Mouse (Mus musculus) adrenal gland, adult 18-20 months (tissue): ENCODE data around the gene Ndufb2. TPM values are rescaled to one million over a fixed set of nuclear protein-coding genes. Genes with fewer than 3 reads are reported as not detected.

Experiments
- DNase-seq, 2 experiments: peaks; one replicate each; pipeline ENCODE4 v3.0.0; 2021 to 2022; ENCODE audit warnings: low spot score in 2 of 2
- total RNA-seq, 2 experiments: library from RNA; stranded (reverse); gene quantifications; 1 replicate in 1 of 2; 2 replicates in 1 of 2; pipeline ENCODE4 v1.2.3; 2021

Gene Ndufb2
- total RNA-seq, 2 experiments from 2014 or later: 200 to 263 TPM

DNA sequence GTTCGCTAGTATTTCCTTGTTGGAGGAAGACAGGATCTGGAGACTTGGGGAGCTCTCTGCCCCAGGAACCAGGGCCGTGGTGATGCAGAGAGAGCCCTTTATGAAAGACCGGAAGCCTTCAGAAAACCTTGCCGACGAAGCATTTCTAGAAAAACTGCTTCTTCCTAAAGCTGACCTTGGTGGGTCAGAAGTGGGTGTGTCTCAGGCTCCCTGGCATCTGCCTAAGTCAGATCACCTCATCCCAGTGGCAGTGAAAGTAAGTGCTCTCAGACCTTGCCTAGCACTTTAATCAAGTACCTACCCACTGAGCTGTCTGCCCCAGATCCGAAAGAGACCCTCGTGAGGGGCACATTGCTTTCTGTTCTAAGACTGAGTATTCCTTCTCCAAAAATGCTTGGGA is 17.4 kb upstream of the Ndufb2 start:
- no peak for DNase-seq

- DNase-seq: no peak
Measured at GRCm38 (mm10) chr6:39579552-39579951, 12.8 kb upstream of the Ndufb2 start.

- DNase-seq: no peak
Measured at GRCm38 (mm10) chr6:39580558-39580957, 11.8 kb upstream of the Ndufb2 start.

- no peak for DNase-seq
Measured at GRCm38 (mm10) chr6:39581087-39581784, 11.1 kb upstream of the Ndufb2 start.

DNA sequence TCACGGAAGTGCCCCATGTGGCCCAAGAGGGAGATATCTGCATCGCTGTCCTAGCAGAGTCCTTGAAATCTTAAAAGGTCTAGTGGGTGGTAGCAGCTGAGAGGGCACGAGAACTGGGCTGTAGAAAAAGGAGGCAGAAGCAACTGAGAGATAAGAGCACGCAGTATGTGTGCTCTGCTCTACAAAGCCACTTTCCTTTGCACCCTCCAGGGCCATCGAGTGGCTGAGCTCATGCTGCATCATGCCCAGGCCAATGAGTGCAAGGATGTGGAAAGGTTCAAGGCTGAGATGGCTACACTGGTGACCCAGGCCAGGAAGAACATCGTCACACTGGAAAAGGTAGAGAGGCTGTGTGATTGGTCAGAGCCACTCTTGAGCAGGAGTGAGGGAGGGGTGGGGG is 6.9 kb upstream of the Ndufb2 start, which contains the start of gene Gm42420:
Gene Gm42420, plus strand, starts transcription at position 237 of the 400 bp plus-strand sequence.
- no peak for DNase-seq

GRCm38 (mm10) chr6:39591481-39591880 is 893 bp upstream of the Ndufb2 start:
- DNase-seq: no peak

GRCm38 (mm10) chr6:39600851-39601250 is 8.5 kb downstream of the Ndufb2 start:
- no peak for DNase-seq

DNA sequence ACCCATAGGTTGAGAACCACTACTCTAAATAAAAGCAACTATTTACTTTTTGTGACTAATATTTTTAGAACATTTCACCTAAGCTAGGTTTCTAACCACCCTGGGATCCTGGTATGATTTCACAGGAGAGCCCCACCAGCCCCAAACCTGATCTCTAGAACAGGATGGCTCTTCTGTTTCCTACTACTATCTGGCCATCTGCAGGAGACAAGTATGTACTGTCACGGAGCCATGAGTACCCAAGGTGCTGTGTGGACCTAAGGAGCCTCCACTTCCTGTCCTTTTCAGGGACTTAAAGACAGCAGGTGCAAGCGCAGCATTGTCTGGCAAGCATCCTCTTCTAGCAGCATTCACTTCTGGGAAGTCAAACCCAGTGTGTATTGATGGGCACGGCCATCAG is 9.5 kb downstream of the Ndufb2 start:
- no peak for DNase-seq

- DNase-seq: no peak
Measured at GRCm38 (mm10) chr6:39604565-39604964, 12.2 kb downstream of the Ndufb2 start.

DNA sequence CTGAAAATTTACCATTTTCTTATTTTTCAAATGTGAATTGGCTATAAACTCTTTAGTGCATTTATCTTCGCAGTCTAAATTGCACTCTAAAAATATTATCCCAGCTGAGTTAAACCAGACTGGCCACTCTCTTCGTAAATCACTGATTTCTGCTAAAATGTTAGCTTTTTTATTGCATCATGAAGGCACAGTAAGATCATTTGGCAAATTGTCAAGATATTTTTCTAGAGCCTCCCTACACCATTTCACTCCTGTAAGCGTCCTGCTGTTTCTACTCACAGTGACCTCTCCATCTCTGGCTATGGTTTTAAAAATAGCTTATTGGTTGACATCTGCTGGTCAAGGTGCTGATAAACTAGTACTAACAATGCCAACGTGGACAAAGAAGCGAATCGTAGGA is 13.7 kb downstream of the Ndufb2 start:
- DNase-seq: no peak

- no peak for DNase-seq
Measured at GRCm38 (mm10) chr6:39606862-39607261, 14.5 kb downstream of the Ndufb2 start.

DNA sequence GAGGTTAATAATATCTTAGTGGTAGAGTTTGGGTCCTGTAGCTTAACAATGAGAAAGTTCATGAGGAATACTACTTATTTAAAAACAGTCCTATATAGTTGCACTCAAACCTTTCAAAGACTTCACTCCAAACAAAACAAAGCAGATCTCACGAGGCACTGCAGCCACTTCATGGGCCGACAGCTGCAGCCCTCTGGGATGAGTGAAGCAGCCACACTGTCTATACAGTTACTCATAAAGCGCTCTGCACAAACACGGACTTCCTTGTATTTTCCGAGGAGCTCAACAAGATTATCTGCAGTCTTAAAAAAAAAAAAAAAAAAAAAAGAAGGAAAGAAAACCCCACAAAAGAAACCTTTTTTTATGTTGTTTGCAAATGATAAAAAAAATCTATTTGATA is 15.0 kb downstream of the Ndufb2 start:
- DNase-seq: no peak

DNA sequence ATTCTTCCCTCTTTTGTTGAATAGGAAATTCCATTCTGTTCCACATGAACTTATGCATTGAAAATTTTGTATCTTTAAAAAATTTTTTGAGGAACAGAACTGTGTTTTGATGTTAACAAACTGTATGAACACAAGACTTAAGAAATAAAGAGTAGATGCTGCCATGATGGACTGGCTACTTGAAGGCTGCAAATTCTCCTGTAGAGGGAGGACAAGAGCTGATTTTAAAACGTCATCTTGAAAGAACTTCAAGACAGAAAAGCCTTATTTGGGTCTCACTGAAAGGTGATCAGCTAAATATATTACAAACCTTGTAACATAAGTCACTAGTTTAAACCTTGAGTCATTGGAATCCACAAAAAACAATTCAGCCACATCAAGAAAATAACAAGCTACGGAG is 17.8 kb downstream of the Ndufb2 start:
- no peak for DNase-seq

DNA sequence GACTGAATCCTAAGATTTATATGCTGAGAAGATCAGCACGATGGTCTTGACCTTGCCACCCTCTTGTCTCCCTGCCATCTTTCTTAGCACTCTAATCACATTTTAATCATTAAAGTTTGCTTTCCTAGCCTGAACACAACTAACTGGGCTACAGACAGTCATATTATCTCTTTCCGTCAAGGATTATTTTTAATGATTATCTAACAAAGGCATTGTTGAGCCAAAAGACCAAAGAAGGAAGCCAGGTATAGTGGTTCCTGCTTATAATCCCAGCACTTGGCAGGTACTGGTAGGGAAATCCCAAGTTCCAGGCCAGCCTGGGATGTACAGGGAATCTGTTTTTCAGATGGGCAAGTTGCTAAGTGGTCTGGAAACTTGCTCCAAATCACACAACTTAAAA is 18.9 kb downstream of the Ndufb2 start:
- DNase-seq: no peak

Other genes with a start within 250 kb of the Ndufb2 start
- gene Slc37a3, start 214.9 kb upstream of the Ndufb2 start, total RNA-seq: 10 to 100 TPM; 33.1 to 35.8 TPM
- gene Rab19, start 211.4 kb upstream of the Ndufb2 start, total RNA-seq: not detected
- 10 to 100 TPM; 64.0 to 72.7 TPM for gene Mkrn1, start 172.1 kb upstream of the Ndufb2 start, total RNA-seq
- 10 to 100 TPM in 1 of 2 experiments, 1 to 10 TPM in 1; 6.2 to 10.8 TPM for gene Dennd2a, start 34.7 kb upstream of the Ndufb2 start, total RNA-seq
- 10 to 100 TPM; 24.1 to 24.2 TPM for gene Adck2, start 18.7 kb upstream of the Ndufb2 start, total RNA-seq
- gene Gm42420, start 6.8 kb upstream of the Ndufb2 start, total RNA-seq: under 1 TPM in 1 of 2 experiments, not detected in 1; 0.89 TPM
- gene Braf, start 132.9 kb downstream of the Ndufb2 start, total RNA-seq: 10 to 100 TPM; 36.6 to 41.1 TPM
- 10 to 100 TPM; 77.7 to 90.6 TPM for gene Mrps33, start 218.4 kb downstream of the Ndufb2 start, total RNA-seq